Mouse (Mus musculus) neural tube, embryonic 10.5 days (tissue): ENCODE data around the gene Wasf2.

Source experiments
- DNase-seq: peaks from one replicate; pipeline ENCODE4 v3.0.0-alpha.2; 2017; ENCODE audit warnings: low spot score; ENCODE audit errors: extremely low spot score

The Wasf2 gene

DNA sequence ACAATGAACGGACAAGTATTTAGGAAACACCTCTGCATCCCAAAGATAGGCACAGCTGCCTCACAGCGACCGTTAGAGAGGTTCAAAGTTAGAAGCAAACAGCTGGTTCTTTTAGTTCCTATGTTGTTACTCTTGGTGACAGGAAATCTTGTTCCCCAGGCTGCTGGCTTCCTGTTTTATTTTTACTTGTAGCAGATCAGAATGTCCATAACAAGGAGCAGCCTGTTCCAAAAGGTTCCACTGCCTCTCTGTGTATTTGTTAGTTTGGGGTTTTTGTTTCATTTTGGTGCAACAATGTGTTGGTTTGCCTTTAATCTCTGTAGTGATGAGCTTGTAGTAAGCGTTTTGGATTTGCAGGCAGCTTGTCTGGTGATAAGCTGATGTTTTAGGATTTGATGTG lies 44.1 kb downstream of the Wasf2 start:
- no peak for DNase-seq

- no peak for DNase-seq
Observed at GRCm38 (mm10) chr4:133175274-133175673, 45.0 kb downstream of the Wasf2 start.

- DNase-seq = no peak
Observed at GRCm38 (mm10) chr4:133175998-133176760, 45.9 kb downstream of the Wasf2 start.

- DNase-seq = no peak
Observed at GRCm38 (mm10) chr4:133176761-133177403, 46.6 kb downstream of the Wasf2 start.

DNA sequence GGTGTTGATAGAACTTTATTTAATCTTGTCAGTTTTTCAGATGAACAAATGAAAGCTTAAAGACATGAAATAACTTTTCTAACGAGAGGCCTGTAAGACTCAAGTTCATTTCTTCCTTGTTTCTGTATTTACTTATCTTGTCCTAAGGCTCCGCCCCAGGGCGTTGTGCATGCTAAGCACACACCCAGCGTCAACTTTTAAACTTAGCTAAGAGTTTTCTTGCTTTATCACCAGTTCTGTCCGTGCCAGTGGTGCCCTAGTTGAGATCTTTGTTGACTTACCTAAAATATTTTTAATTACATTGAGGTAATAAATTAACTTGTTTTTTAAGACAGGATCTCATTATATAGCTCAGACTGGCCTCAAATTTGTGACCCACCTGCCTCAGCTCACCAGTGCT lies 48.0 kb downstream of the Wasf2 start:
- DNase-seq = no peak

DNA sequence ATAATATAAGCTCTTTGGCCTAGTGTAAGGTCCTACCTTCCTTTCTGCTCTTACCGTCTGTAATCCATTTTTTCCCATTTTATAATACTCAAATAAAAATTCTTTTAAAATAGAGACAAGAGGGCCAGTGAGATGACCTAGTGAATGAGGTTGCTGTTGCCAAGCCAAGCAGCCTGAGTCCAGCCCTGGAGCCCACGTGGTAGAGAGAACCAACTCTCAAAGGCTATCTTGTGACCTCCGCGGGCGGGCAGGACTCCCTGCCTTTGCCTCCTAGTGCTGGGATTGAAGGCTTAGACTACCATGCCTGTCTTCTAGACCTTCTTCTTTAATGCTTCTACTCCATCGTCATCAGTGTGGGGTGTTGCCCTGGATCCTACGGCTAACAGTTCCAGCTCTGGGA lies 49.0 kb downstream of the Wasf2 start:
- DNase-seq = no peak

DNA sequence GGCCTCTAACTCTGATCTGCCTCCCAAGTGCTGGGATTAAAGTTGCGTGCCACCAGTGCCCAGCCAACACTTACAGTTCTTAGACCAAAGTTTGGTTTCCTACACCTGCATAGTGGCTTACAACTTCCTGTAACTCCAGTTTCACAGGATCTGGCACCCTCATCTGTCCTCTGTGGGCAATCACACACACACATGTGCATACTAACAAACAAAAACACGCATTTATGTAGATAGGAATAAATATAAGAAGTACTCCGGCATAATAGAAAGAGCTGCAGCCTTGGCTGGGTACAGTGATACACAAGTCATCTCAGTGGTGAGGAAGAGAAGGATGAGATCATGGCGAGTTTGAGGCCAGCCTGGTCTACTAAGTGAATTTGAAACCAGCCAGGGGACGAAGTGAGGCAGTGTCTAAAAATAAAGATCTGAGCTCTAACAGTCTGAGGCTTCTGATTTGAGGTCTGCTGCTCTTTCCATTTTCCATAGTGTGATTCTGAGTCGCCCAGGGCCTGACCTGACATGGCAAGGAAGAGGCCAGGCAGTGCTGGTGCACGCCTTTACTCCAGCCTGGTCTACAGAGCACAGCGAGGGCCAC lies 52.2 kb downstream of the Wasf2 start:
- DNase-seq = no peak

DNA sequence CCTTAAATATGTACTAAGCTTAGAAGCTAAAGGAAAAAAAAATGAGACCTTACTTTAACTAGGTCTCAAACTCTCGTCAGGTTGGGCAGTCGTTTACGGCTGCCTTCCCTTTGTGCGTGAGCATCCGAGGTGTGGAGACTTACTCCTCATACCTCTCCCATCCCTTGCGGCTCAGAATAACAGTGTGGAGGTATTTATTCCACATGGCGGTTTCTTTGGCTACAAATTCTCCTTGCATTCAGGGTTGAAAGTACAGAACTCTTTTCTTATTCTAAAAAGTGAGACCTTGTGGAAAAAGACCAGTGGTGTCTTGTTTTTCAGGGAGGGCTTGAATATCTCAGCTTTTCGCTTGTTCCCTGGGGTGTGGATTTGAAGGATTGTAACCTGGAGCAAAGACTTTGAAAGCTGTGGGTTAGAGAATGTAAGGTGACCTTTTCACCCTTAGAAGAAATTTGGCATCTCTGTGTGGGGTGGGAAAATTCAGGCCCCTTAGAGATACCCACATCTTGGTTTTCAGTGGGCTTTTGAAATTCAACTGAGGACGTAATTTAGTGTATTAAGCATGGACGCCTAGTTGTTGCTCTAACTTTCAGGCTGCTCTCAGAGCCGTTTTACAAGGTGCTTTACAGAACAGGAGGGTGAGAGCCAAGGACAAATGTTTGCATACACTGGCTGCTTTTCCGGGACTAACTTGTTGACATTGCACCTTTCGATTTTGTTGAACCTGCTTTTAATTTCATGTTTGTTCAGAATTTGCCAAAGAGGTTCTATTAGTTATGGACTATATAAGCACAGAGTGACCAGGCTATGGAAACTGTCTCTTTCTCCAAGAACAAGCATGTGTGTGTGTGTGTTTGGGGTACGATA lies 54.0 kb downstream of the Wasf2 start:
- no peak for DNase-seq

DNA sequence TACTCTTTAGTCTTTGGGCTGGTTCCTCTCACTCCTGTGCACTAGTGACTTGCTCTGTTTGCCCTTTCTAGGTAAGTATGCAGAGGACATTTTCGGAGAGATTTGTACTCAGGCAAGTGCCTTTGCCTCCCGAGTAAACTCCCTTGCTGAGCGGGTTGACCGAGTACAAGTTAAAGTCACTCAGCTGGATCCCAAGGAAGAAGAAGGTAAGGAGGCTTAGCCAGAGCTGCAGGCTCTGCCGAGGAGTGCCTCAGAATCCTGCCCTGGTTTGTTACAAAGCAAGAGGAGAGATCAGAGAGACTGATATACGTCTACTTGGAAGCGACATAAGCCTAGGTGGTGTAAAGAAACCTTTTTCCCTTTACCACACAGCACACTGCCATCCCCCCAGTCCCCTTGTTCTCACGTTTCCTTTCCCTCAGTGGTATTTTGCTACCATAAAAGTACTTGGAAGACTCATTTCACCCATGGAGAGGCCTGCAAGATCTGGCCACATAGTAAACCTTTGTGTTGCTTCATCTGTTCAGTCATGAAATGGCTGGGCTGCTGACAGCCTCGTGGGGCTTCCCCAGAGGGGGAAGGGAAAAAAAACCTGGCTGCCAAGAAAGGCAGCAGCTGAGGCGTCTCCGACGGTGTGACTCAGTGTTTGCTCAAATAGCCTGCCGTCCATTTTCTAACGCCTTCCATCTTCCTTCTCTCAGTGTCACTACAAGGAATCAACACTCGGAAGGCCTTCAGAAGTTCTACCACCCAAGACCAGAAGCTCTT lies 54.8 kb downstream of the Wasf2 start:
- DNase-seq = no peak

- no peak for DNase-seq
Observed at GRCm38 (mm10) chr4:133185893-133186292, 55.6 kb downstream of the Wasf2 start.

DNA sequence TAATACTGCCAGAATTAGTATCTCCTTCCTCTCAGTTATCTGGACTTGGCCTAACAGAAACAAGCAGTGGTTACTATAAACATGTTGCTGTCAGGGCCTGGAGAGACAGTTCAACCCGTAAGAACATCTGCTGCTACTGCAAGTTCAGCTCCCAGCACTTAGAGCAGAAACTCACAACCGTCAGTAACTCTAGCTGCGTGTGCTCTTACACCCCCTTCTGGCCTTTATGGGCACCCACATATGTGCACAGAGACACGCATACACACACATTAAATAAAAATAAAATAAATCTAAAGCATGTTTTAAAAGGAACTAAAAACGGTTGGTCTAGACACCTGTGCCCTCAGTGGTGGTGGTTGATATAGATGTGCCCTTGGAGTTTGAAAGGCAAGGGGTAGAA lies 56.6 kb downstream of the Wasf2 start:
- DNase-seq = no peak

GRCm38 (mm10) chr4:133189396-133189795 lies 59.1 kb downstream of the Wasf2 start:
- DNase-seq = no peak

GRCm38 (mm10) chr4:133194482-133194881 lies 64.2 kb downstream of the Wasf2 start:
- DNase-seq = no peak

DNA sequence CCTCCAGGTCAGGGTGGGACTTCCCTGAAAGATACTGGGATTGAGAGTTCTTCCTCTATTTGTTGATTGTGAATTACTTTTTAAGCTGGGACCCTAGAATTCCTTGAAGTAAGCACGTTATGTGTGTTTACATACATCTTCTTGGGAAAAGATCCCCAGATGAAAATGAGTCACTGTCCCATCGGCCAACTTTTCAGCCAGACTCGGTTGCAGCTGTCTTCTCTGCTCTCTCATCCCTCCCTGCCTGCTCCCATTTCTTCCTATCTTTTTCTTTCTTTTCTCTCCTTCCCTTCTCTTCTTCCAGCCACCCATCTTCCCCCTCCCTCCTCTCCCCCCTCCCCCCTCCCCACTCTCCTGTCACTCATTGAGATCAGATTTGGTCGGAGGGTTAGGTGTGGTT lies 64.7 kb downstream of the Wasf2 start:
- DNase-seq = no peak

DNA sequence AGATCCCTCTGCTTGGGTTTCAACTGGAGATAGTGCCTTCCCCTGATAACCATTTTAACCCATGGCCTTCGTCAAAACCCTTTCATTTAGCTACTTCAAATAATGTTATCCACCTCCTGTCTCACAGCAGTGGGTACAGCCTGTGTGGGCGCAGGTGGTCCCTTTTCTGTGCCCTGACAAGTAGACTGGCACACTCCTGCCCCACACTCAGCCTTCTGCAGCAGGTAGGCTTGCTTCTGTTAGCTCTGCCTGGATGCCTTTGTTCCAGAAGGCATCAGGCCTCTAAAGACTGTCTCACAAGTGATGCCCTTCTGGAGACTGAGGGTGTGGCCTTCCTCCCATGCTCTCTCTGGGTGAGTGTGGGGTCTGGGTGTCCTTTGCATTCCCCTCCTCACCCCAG lies 65.8 kb downstream of the Wasf2 start:
- DNase-seq = no peak

DNA sequence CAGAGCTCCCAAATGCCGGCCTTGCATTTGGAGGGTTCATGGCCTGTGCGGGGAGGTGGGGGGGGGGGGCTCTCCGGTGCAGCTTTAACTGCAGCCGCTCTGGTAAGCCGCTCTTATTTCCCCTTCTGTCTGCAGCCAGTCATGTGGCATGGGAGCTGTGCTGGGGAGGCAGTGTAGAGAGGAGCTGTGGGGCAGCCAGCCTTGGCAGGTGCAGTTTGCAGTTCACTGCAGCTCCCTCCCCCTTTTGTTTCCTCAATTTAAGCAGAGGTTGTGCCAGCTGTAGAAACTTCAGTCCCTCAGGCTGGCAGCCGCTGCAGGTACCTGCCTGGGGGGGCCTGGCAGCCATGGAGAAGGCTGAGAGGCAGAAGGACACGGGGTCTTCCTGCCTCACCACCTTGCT lies 66.5 kb downstream of the Wasf2 start:
- DNase-seq = no peak

GRCm38 (mm10) chr4:133197355-133197754 lies 67.0 kb downstream of the Wasf2 start:
- DNase-seq = no peak

DNA sequence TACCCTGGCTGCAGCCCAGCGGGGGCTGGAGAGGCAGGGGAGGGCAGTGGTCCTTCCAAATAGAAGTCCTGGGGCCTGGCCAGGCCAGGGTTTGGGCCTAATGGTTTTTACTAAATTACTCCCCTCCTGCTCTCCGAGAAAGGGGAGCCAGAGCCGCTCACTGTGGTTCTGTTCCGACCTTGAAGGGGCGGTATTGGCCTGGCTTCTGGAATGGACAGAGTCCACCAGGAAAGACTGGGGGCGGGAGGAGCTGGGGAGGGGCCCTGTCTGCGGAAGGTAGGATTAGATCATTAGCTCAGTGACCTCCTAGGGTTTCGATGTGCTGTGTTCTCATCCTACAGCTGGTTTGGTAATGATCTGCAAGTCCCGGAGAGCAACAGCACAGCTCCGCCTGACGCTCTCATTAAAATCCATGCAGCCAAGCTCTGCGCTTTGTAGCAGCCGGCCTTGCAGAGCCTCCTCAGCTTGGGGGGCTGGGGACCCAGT lies 67.5 kb downstream of the Wasf2 start:
- peak; percentile 51 for DNase-seq

GRCm38 (mm10) chr4:133198337-133199180 lies 68.3 kb downstream of the Wasf2 start:
- peak; percentile 61 for DNase-seq

GRCm38 (mm10) chr4:133199743-133200142 lies 69.4 kb downstream of the Wasf2 start:
- DNase-seq = no peak
